Comparison of ENCODE assay signal across 9 mouse cellular contexts in genomic region chr2:60810617-60811016, GRCm38 (mm10).
DNase-seq lines count a peak whose midpoint lies in the region; ATAC-seq and TF ChIP-seq lines count a peak whose summit lies in the region.
"Had no signal": no experiment of that assay in that cellular context is flagged by ENCODE, and none has a peak within 500 bp of the region (broad histone marks: within the 10 kb centered on the region; RNA-seq: fewer than 3 reads in every experiment).

No protein-coding gene starts in this region.

- H3K4me3 ChIP-seq in embryonic facial prominence, embryonic 12.5 days = no peak overlapping the region
- H3K4me3 ChIP-seq in embryonic facial prominence, embryonic 10.5 days = no peak overlapping the region
- no peak overlapping the region for H3K4me3 ChIP-seq in heart, embryonic 13.5 days
- H3K4me3 ChIP-seq in cerebellum, adult 2 months (replicated peaks; ENCODE audit: insufficient read depth, low read depth, low read length) = no peak overlapping the region
- H3K4me3 ChIP-seq: limb, embryonic 13.5 days had no signal

- H3K27me3 ChIP-seq in embryonic facial prominence, embryonic 12.5 days = no peaks in the 10 kb centered on the region
- H3K27me3 ChIP-seq in embryonic facial prominence, embryonic 10.5 days (replicated peaks; ENCODE audit: low read depth, poor library complexity, severe bottlenecking) = no peaks in the 10 kb centered on the region; the same call in 1 of the 2 replicates
- no peaks in the 10 kb centered on the region for H3K27me3 ChIP-seq in heart, embryonic 13.5 days (replicated peaks)
- H3K27me3 ChIP-seq in cerebellum, adult 2 months (ENCODE audit: control insufficient read depth, insufficient read depth, low read length) = no peaks in the 10 kb centered on the region
- H3K27me3 ChIP-seq: limb, embryonic 13.5 days had no signal

- no peak for ATAC-seq in embryonic facial prominence, embryonic 12.5 days (ENCODE audit: insufficient number of reproducible peaks, insufficient read depth, low FRiP score, low TSS enrichment)
- ATAC-seq in heart, embryonic 13.5 days (ENCODE audit: extremely low read depth, insufficient number of reproducible peaks, low FRiP score, low TSS enrichment) = 0 out of 2 replicates have a peak, but pooled peaks have one; percentile 28
- peak; percentile 84 for ATAC-seq in megakaryocyte progenitor cell, adult 5-6 weeks (replicated peaks; ENCODE audit: poor library complexity)

- no peak for TF ChIP-seq CTCF in cerebellum, adult 2 months (IDR thresholded peaks at IDR 0.05; ENCODE audit: borderline replicate concordance, insufficient read depth, low read depth, low read length)

- H3K9me3 ChIP-seq in embryonic facial prominence, embryonic 12.5 days = no peaks in the 10 kb centered on the region
- no peaks in the 10 kb centered on the region for H3K9me3 ChIP-seq in embryonic facial prominence, embryonic 10.5 days
- no peaks in the 10 kb centered on the region for H3K9me3 ChIP-seq in heart, embryonic 13.5 days
- H3K9me3 ChIP-seq: limb, embryonic 13.5 days had no signal

- no peak overlapping the region for H3K4me2 ChIP-seq in embryonic facial prominence, embryonic 12.5 days (replicated peaks)
- no peak overlapping the region for H3K4me2 ChIP-seq in heart, embryonic 13.5 days
- H3K4me2 ChIP-seq: limb, embryonic 13.5 days had no signal

- no peak overlapping the region for H3K9ac ChIP-seq in embryonic facial prominence, embryonic 12.5 days
- no peak overlapping the region for H3K9ac ChIP-seq in heart, embryonic 13.5 days
- H3K9ac ChIP-seq: limb, embryonic 13.5 days had no signal

- no peaks in the 10 kb centered on the region for H3K36me3 ChIP-seq in embryonic facial prominence, embryonic 12.5 days
- 0 out of 2 replicates have a peak, but pooled peaks cover 3% of the 10 kb centered on the region for H3K36me3 ChIP-seq in embryonic facial prominence, embryonic 10.5 days (replicated peaks)
- H3K36me3 ChIP-seq in heart, embryonic 13.5 days = peaks cover 4% of the 10 kb centered on the region; the same call in 1 of the 2 replicates
- H3K36me3 ChIP-seq: limb, embryonic 13.5 days had no signal

- H3K4me1 ChIP-seq in embryonic facial prominence, embryonic 12.5 days = peaks cover 29% of the 10 kb centered on the region
- H3K4me1 ChIP-seq in embryonic facial prominence, embryonic 10.5 days = peaks cover 51% of the 10 kb centered on the region
- H3K4me1 ChIP-seq in heart, embryonic 13.5 days = peaks cover 80% of the 10 kb centered on the region
- no peaks in the 10 kb centered on the region for H3K4me1 ChIP-seq in cerebellum, adult 2 months (ENCODE audit: control insufficient read depth, insufficient read depth, low read length)

- H3K27ac ChIP-seq in embryonic facial prominence, embryonic 12.5 days = peak overlapping the region; percentile 57; the same call in 1 of the 2 replicates
- H3K27ac ChIP-seq in embryonic facial prominence, embryonic 10.5 days (replicated peaks) = no peak overlapping the region
- H3K27ac ChIP-seq in heart, embryonic 13.5 days (replicated peaks) = peak overlapping the region; percentile 82
- H3K27ac ChIP-seq in cerebellum, adult 2 months (ENCODE audit: insufficient read depth, low read length) = no peak overlapping the region
- H3K27ac ChIP-seq: limb, embryonic 13.5 days had no signal

- no peak for TF ChIP-seq POLR2A in cerebellum, adult 2 months (IDR thresholded peaks at IDR 0.05; ENCODE audit: borderline replicate concordance, insufficient read depth, low read length)

- DNase-seq in embryonic facial prominence, embryonic 10.5 days (ENCODE audit: low spot score) = no peak
- peak; percentile 65 for DNase-seq in adipocyte (ENCODE audit: low spot score)
- peak; percentile 73 to 83 for DNase-seq in kidney, postnatal 36 days
- DNase-seq in cerebellum, adult 2 months = no peak
- DNase-seq in cerebellum, adult 9-11 months = no peak

Comparison
In these comparisons a context has a peak if more than half of its experiments do, and no peak if none do; other contexts are left out.
1. H3K27ac ChIP-seq: peak in embryonic facial prominence, embryonic 12.5 days (single experiment) and heart, embryonic 13.5 days (single experiment); none in embryonic facial prominence, embryonic 10.5 days (single experiment) and cerebellum, adult 2 months (single experiment).
2. DNase-seq: peak in adipocyte (single experiment) and kidney, postnatal 36 days (2 of 2); none in embryonic facial prominence, embryonic 10.5 days (single experiment), cerebellum, adult 2 months (0 of 2) and cerebellum, adult 9-11 months (single experiment).